Comparison of ENCODE assay signal across 15 mouse cellular contexts in the genomic region with DNA sequence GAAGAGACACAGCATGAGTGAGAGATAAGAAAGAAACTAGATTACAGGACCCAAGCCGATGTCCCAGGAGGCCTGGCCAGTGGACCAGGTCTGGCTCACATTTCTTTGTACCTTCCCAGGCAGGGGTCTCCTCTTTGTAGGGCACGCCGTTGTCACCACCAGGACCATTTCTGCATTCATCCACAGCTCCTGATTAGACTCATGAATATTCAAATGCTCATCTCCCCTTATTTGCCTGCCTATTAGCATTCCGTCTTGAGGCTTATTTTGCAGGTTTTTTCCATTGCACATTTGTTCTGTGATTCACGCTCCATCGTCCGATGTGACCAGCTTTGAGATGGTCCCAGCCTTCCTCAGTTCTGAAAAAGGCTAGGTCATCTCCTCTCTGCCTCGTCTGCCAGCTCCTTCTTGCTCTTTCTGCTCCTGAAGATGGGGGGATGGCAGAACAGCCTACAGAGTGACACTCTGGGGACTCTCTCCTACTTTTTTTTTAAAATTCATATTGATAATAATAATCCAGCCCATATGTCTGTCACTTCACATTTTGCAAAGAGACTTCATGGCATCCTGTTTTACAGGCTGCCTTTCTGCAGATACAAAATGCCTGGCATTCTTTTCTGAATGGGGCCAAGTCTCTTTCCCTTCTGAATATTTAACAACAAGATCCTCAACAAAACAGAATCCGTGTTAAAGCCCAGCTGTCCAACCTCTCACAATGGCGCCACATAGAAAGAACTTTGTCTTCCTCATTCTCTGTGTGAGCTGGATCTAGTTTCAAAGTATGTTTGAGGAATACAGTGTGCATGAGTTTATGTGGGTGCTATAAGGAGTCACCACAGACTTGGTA.
DNase-seq lines count a peak whose midpoint lies in the region; ATAC-seq and TF ChIP-seq lines count a peak whose summit lies in the region.
"Had no signal": no experiment of that assay in that cellular context is flagged by ENCODE, and none has a peak within 500 bp of the region (broad histone marks: within the 10 kb centered on the region; RNA-seq: fewer than 3 reads in every experiment).

No protein-coding gene starts in this region.

- H3K4me1 ChIP-seq in forebrain, embryonic 11.5 days (replicated peaks; ENCODE audit: control insufficient read depth, insufficient read depth, low read length), result 0 out of 2 replicates have a peak, but pooled peaks cover 2% of the 10 kb centered on the region
- H3K4me1 ChIP-seq in hindbrain, embryonic 12.5 days, result peaks cover 18% of the 10 kb centered on the region; the same call in 1 of the 2 replicates
- H3K4me1 ChIP-seq in midbrain, embryonic 15.5 days, result peaks cover 8% of the 10 kb centered on the region; the same call in 1 of the 2 replicates
- H3K4me1 ChIP-seq: embryonic facial prominence, embryonic 12.5 days had no signal

- ATAC-seq in forebrain, embryonic 11.5 days (replicated peaks; ENCODE audit: low FRiP score), result peak; percentile 46; the same call in 1 of the 2 replicates
- peak; percentile 56; the same call in 1 of the 2 replicates for ATAC-seq in hindbrain, embryonic 12.5 days (ENCODE audit: low FRiP score)
- peak; percentile 30; the same call in 1 of the 2 replicates for ATAC-seq in midbrain, embryonic 15.5 days (replicated peaks)
- no peak for ATAC-seq in erythroid progenitor cell, adult 5-6 weeks (replicated peaks; ENCODE audit: low FRiP score, poor library complexity, severe bottlenecking)

- H3K27me3 ChIP-seq in forebrain, embryonic 11.5 days (ENCODE audit: control insufficient read depth, insufficient read depth, low read length), result no peaks in the 10 kb centered on the region
- no peaks in the 10 kb centered on the region for H3K27me3 ChIP-seq in hindbrain, embryonic 12.5 days
- no peaks in the 10 kb centered on the region for H3K27me3 ChIP-seq in midbrain, embryonic 15.5 days (replicated peaks)
- H3K27me3 ChIP-seq: embryonic facial prominence, embryonic 12.5 days had no signal

- 41% methylated on average over 10 of the region's 10 CpGs for WGBS in forebrain, embryonic 11.5 days
- 35% methylated on average over 10 of the region's 10 CpGs for WGBS in hindbrain, embryonic 12.5 days
- WGBS in midbrain, embryonic 15.5 days, result 30% methylated on average over 10 of the region's 10 CpGs

- H3K4me2 ChIP-seq in forebrain, embryonic 11.5 days (ENCODE audit: low read depth, low read length, severe bottlenecking), result no peak overlapping the region
- no peak overlapping the region; the same call in 1 of the 2 replicates for H3K4me2 ChIP-seq in hindbrain, embryonic 12.5 days (replicated peaks)
- peak overlapping the region; percentile 4; the same call in 1 of the 2 replicates for H3K4me2 ChIP-seq in midbrain, embryonic 15.5 days
- H3K4me2 ChIP-seq: embryonic facial prominence, embryonic 12.5 days; lung, embryonic 14.5 days had no signal

- H3K36me3 ChIP-seq in forebrain, embryonic 11.5 days (ENCODE audit: control insufficient read depth, insufficient read depth, low read length), result no peaks in the 10 kb centered on the region
- H3K36me3 ChIP-seq in hindbrain, embryonic 12.5 days, result no peaks in the 10 kb centered on the region
- no peaks in the 10 kb centered on the region for H3K36me3 ChIP-seq in midbrain, embryonic 15.5 days (replicated peaks)
- H3K36me3 ChIP-seq: embryonic facial prominence, embryonic 12.5 days had no signal

- no peak overlapping the region for H3K4me3 ChIP-seq in layer of hippocampus, adult 2 months
- no peak overlapping the region for H3K4me3 ChIP-seq in forebrain, embryonic 11.5 days (ENCODE audit: low read depth, low read length)
- no peak overlapping the region for H3K4me3 ChIP-seq in hindbrain, embryonic 12.5 days
- no peak overlapping the region for H3K4me3 ChIP-seq in midbrain, embryonic 15.5 days
- H3K4me3 ChIP-seq: embryonic facial prominence, embryonic 12.5 days had no signal

- TF ChIP-seq CTCF in layer of hippocampus, adult 2 months (conservative IDR thresholded peaks at IDR 0.05), result no peak

- no peak overlapping the region for H3K9ac ChIP-seq in forebrain, embryonic 11.5 days (ENCODE audit: low read length)
- no peak overlapping the region for H3K9ac ChIP-seq in hindbrain, embryonic 12.5 days
- H3K9ac ChIP-seq in midbrain, embryonic 15.5 days, result no peak overlapping the region
- H3K9ac ChIP-seq: embryonic facial prominence, embryonic 12.5 days; lung, embryonic 14.5 days had no signal

- no peaks in the 10 kb centered on the region for H3K9me3 ChIP-seq in forebrain, embryonic 11.5 days (ENCODE audit: control insufficient read depth, low read length)
- H3K9me3 ChIP-seq in hindbrain, embryonic 12.5 days (replicated peaks), result no peaks in the 10 kb centered on the region
- H3K9me3 ChIP-seq in midbrain, embryonic 15.5 days, result no peaks in the 10 kb centered on the region
- H3K9me3 ChIP-seq: embryonic facial prominence, embryonic 12.5 days had no signal

- peak overlapping the region; percentile 63; the same call in 1 of the 2 replicates for H3K27ac ChIP-seq in layer of hippocampus, adult 2 months
- H3K27ac ChIP-seq in forebrain, embryonic 11.5 days (ENCODE audit: low read depth, low read length), result no peak overlapping the region
- peak overlapping the region; percentile 25; the same call in 1 of the 2 replicates for H3K27ac ChIP-seq in hindbrain, embryonic 12.5 days
- peak overlapping the region; percentile 67 for H3K27ac ChIP-seq in midbrain, embryonic 15.5 days
- H3K27ac ChIP-seq: embryonic facial prominence, embryonic 12.5 days had no signal

- peak; percentile 14 to 34 for DNase-seq in layer of hippocampus, adult 2 months (ENCODE audit: low spot score in 2 of 2)
- no peak for DNase-seq in layer of hippocampus, postnatal 25 days (ENCODE audit: extremely low spot score in 1 of 2, low spot score in 1 of 2)
- no peak for DNase-seq in forebrain, embryonic 11.5 days (ENCODE audit: low spot score)
- DNase-seq in spleen, postnatal 14 days (ENCODE audit: low spot score in 2 of 2), result no peak
- DNase-seq in urinary bladder, postnatal 25 days (ENCODE audit: low spot score), result no peak
- DNase-seq: cerebellum, adult 18-20 months; gastrocnemius, postnatal 25 days; heart, postnatal 36 days; kidney, adult 11 months; kidney, postnatal 4 days; lung, embryonic 14.5 days had no signal

Comparison
In these comparisons a context has a peak if more than half of its experiments do, and no peak if none do; other contexts are left out.
1. DNase-seq: peak in layer of hippocampus, adult 2 months (2 of 2); none in layer of hippocampus, postnatal 25 days (0 of 2), forebrain, embryonic 11.5 days (single experiment), spleen, postnatal 14 days (0 of 2) and urinary bladder, postnatal 25 days (single experiment).